Mouse (Mus musculus): ENCODE results near the gene Uhrf2. TPM values are rescaled to one million over a fixed set of nuclear protein-coding genes. Genes with fewer than 3 reads are reported as not detected.
A peak's percentile ranks its signal among the peaks of the same experiment; 100 is the strongest.

The Uhrf2 gene
- total RNA-seq, 1 experiment = 46.2 TPM

DNA sequence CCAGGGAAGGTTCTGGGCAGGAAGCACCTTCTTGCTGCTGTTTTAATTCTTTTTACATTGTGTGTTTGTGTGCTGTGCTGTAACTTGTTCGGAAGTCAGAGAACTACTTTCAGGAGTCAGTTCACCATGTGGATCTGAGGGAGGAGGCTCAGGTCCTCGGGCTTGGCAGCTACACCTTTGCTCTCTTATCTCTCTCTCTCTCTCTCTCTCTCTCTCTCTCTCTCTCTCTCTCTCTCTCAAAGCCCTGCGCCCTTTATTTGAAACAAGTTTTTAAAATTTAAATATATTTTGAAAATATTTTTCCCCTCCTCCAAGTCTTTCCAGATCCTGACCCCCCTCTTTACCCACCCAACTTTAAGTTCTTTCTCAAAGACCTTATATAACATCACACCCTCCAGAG lies 5.0 kb downstream of the Uhrf2 start:
- no peak overlapping the region for H3K9ac ChIP-seq (ENCODE audit: insufficient read depth, low read depth, low read length, poor library complexity, severe bottlenecking)

DNA sequence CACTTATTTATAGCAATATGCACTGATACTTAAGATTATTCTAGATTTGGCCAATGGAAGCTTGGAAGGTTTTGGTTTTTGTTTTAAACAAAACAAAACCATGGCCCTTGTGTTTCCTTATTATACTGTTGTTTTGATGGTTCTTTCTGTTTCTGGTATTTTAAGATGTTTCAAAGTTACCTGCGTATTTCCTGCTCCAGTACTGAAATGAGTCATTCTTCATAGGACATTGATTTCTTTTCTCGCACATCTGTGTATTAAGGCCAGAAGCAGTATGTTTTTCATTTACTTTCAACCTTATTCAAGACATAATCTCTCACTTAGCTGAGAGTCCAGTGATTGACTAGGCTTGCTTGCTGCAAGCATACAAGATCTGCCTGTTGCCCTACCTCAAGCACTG lies 13.4 kb downstream of the Uhrf2 start:
- Histone ChIP-seq H3K4me1 (ENCODE audit: control insufficient read depth in 2 of 2, insufficient read depth in 2 of 2, low read length in 2 of 2, poor library complexity in 1 of 2) (0 out of 4 replicates have a peak, but pooled peaks cover 0 to under 1% of the 10 kb centered on the region in 2 experiments), H3K27ac (ENCODE audit: insufficient read depth, low read depth, low read length, poor library complexity, severe bottlenecking) (no peak overlapping the region), H3K36me3 (ENCODE audit: control insufficient read depth, insufficient read depth, low read length, poor library complexity, severe bottlenecking) (peaks cover 4% of the 10 kb centered on the region; the same call in 1 of the 2 replicates), H3K9ac (ENCODE audit: insufficient read depth, low read depth, low read length, poor library complexity, severe bottlenecking) (no peak overlapping the region), H3K4me3 (ENCODE audit: insufficient read depth in 1 of 2, low read depth in 1 of 2, low read length in 2 of 2, poor library complexity in 1 of 2, severe bottlenecking in 1 of 2) (no peak overlapping the region), H3K9me3 (ENCODE audit: control insufficient read depth, insufficient read depth, low read depth, low read length) (no peaks in the 10 kb centered on the region)
- TF ChIP-seq CHD2 (IDR thresholded peaks at IDR 0.05; ENCODE audit: low read depth, low read length) (no peak), ZNF384 (IDR thresholded peaks at IDR 0.05; ENCODE audit: low read depth, low read length) (no peak), ZC3H11A (IDR thresholded peaks at IDR 0.05; ENCODE audit: borderline replicate concordance, low read depth, low read length) (no peak), HCFC1 (IDR thresholded peaks at IDR 0.05; ENCODE audit: borderline replicate concordance, insufficient read depth, low read length) (no peak), MAFK (IDR thresholded peaks at IDR 0.05; ENCODE audit: insufficient read depth, low read depth, low read length) (no peak)
- no peak for DNase-seq (ENCODE audit: low read depth, low spot score)
- in situ Hi-C loops (cut with MboI; ENCODE audit: low sequenced_read_pairs in 2 of 2, unreplicated experiment in 2 of 2) = no loop called here

More for the DNA sequence above, 5.0 kb downstream of the Uhrf2 start:
- H3K27ac ChIP-seq (ENCODE audit: insufficient read depth, low read depth, low read length, poor library complexity, severe bottlenecking) = no peak overlapping the region
- no peaks in the 10 kb centered on the region for H3K36me3 ChIP-seq (ENCODE audit: control insufficient read depth, insufficient read depth, low read length, poor library complexity, severe bottlenecking)
- H3K4me3 ChIP-seq (ENCODE audit: insufficient read depth in 1 of 2, low read depth in 1 of 2, low read length in 2 of 2, poor library complexity in 1 of 2, severe bottlenecking in 1 of 2) = no peak overlapping the region
- TF ChIP-seq CHD2 (IDR thresholded peaks at IDR 0.05; ENCODE audit: low read depth, low read length) = no peak
- no peak for TF ChIP-seq HCFC1 (IDR thresholded peaks at IDR 0.05; ENCODE audit: borderline replicate concordance, insufficient read depth, low read length)
- in situ Hi-C loops (cut with MboI; ENCODE audit: low sequenced_read_pairs in 2 of 2, unreplicated experiment in 2 of 2) = no loop called here
- DNase-seq (ENCODE audit: low read depth, low spot score) = no peak
- 0 out of 4 replicates have a peak, but pooled peaks cover 2% of the 10 kb centered on the region in 2 experiments for H3K4me1 ChIP-seq (ENCODE audit: control insufficient read depth in 2 of 2, insufficient read depth in 2 of 2, low read length in 2 of 2, poor library complexity in 1 of 2)
- H3K9me3 ChIP-seq (ENCODE audit: control insufficient read depth, insufficient read depth, low read depth, low read length) = no peaks in the 10 kb centered on the region

DNA sequence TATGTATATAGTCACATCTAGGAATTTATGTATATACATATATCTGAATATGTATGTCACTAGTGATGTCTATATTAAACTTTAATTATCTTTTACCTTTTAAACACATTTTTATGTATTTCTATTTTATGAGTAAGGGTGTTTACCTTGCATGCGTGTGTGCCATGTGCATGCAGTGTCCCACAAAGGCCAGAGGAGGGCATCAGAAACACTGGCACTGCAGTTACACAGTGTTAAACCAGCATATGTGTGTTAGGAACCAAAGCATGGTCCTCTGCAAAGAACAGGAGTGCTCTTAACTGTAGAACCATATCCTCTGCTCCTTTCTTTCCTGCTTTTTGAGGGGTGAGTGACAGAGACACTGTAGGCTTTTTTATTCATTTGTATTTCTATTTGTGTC lies 14.3 kb downstream of the Uhrf2 start:
- no peak for DNase-seq (ENCODE audit: low read depth, low spot score)
- Histone ChIP-seq H3K9me3 (ENCODE audit: control insufficient read depth, insufficient read depth, low read depth, low read length) (no peaks in the 10 kb centered on the region), H3K9ac (ENCODE audit: insufficient read depth, low read depth, low read length, poor library complexity, severe bottlenecking) (no peak overlapping the region), H3K4me3 (ENCODE audit: insufficient read depth in 1 of 2, low read depth in 1 of 2, low read length in 2 of 2, poor library complexity in 1 of 2, severe bottlenecking in 1 of 2) (no peak overlapping the region), H3K36me3 (ENCODE audit: control insufficient read depth, insufficient read depth, low read length, poor library complexity, severe bottlenecking) (peaks cover 4% of the 10 kb centered on the region; the same call in 1 of the 2 replicates), H3K4me1 (ENCODE audit: control insufficient read depth in 2 of 2, insufficient read depth in 2 of 2, low read length in 2 of 2, poor library complexity in 1 of 2) (0 out of 4 replicates have a peak, but pooled peaks cover 0 to 1% of the 10 kb centered on the region in 2 experiments), H3K27ac (ENCODE audit: insufficient read depth, low read depth, low read length, poor library complexity, severe bottlenecking) (no peak overlapping the region)
- in situ Hi-C loops (cut with MboI; ENCODE audit: low sequenced_read_pairs in 2 of 2, unreplicated experiment in 2 of 2) = no loop called here
- TF ChIP-seq ZC3H11A (IDR thresholded peaks at IDR 0.05; ENCODE audit: borderline replicate concordance, low read depth, low read length) = no peak
- no peak for TF ChIP-seq MAFK (IDR thresholded peaks at IDR 0.05; ENCODE audit: insufficient read depth, low read depth, low read length)
- TF ChIP-seq HCFC1 (IDR thresholded peaks at IDR 0.05; ENCODE audit: borderline replicate concordance, insufficient read depth, low read length) = no peak
- no peak for TF ChIP-seq CHD2 (IDR thresholded peaks at IDR 0.05; ENCODE audit: low read depth, low read length)
- TF ChIP-seq ZNF384 (IDR thresholded peaks at IDR 0.05; ENCODE audit: low read depth, low read length) = no peak

DNA sequence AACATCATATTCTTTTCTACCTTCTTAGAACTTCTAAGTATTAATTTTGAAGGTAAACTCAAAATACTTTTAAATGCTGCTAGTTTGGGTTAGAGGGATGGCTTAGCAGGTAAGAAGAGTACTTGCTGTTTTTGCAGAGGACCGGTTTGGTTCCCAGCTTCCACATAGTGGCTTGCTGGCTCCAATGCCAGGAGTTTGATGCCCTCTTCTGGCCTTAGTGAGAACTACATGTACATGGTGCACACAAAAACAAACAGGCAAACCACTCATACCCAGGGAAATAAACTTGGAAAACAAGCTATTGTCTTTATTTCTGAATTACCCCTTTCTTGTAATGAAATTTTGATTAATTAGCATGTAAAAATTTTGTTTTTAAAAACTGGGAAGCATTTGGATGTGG lies 15.5 kb downstream of the Uhrf2 start:
- in situ Hi-C loops (cut with MboI; ENCODE audit: low sequenced_read_pairs in 2 of 2, unreplicated experiment in 2 of 2) = no loop called here
- H3K9me3 ChIP-seq (ENCODE audit: control insufficient read depth, insufficient read depth, low read depth, low read length) = no peaks in the 10 kb centered on the region
- H3K4me1 ChIP-seq (ENCODE audit: control insufficient read depth in 2 of 2, insufficient read depth in 2 of 2, low read length in 2 of 2, poor library complexity in 1 of 2) = 0 out of 4 replicates have a peak, but pooled peaks cover 0 to 1% of the 10 kb centered on the region in 2 experiments
- peaks cover 4% of the 10 kb centered on the region; the same call in 1 of the 2 replicates for H3K36me3 ChIP-seq (ENCODE audit: control insufficient read depth, insufficient read depth, low read length, poor library complexity, severe bottlenecking)
- DNase-seq (ENCODE audit: low read depth, low spot score) = peak; percentile 59
- H3K9ac ChIP-seq (ENCODE audit: insufficient read depth, low read depth, low read length, poor library complexity, severe bottlenecking) = no peak overlapping the region
- no peak overlapping the region for H3K27ac ChIP-seq (ENCODE audit: insufficient read depth, low read depth, low read length, poor library complexity, severe bottlenecking)
- no peak overlapping the region for H3K4me3 ChIP-seq (ENCODE audit: insufficient read depth in 1 of 2, low read depth in 1 of 2, low read length in 2 of 2, poor library complexity in 1 of 2, severe bottlenecking in 1 of 2)
- TF ChIP-seq HCFC1 (IDR thresholded peaks at IDR 0.05; ENCODE audit: borderline replicate concordance, insufficient read depth, low read length) (no peak), CHD2 (IDR thresholded peaks at IDR 0.05; ENCODE audit: low read depth, low read length) (no peak), ZNF384 (IDR thresholded peaks at IDR 0.05; ENCODE audit: low read depth, low read length) (no peak), ZC3H11A (IDR thresholded peaks at IDR 0.05; ENCODE audit: borderline replicate concordance, low read depth, low read length) (no peak), MAFK (IDR thresholded peaks at IDR 0.05; ENCODE audit: insufficient read depth, low read depth, low read length) (no peak)

DNA sequence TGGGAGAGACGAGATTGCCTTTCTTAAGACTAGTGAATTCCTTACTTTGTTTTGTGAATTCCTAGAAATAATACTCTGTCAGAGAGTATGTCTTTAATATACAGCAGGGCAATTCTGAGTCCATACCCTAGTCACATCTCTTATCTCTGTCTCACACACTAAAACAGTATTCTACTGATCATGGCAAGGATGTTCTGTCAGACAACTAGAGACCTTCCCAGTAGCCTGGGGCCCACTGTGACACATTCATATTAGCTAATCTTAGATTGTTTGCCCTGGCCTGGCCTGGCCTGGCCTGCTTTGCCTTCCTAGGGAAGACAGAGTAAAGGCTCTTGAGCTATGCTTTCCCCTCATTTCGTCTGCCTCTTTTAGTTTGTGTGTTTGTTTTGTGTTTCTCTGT lies 20.3 kb downstream of the Uhrf2 start:
- H3K4me3 ChIP-seq (ENCODE audit: insufficient read depth in 1 of 2, low read depth in 1 of 2, low read length in 2 of 2, poor library complexity in 1 of 2, severe bottlenecking in 1 of 2) = no peak overlapping the region
- in situ Hi-C loops (cut with MboI; ENCODE audit: low sequenced_read_pairs in 2 of 2, unreplicated experiment in 2 of 2) = no loop called here
- 0 out of 4 replicates have a peak, but pooled peaks cover 0 to 1% of the 10 kb centered on the region in 2 experiments for H3K4me1 ChIP-seq (ENCODE audit: control insufficient read depth in 2 of 2, insufficient read depth in 2 of 2, low read length in 2 of 2, poor library complexity in 1 of 2)
- H3K36me3 ChIP-seq (ENCODE audit: control insufficient read depth, insufficient read depth, low read length, poor library complexity, severe bottlenecking) = peaks cover 4% of the 10 kb centered on the region; the same call in 1 of the 2 replicates
- TF ChIP-seq MAFK (IDR thresholded peaks at IDR 0.05; ENCODE audit: insufficient read depth, low read depth, low read length) (no peak), ZC3H11A (IDR thresholded peaks at IDR 0.05; ENCODE audit: borderline replicate concordance, low read depth, low read length) (no peak), CHD2 (IDR thresholded peaks at IDR 0.05; ENCODE audit: low read depth, low read length) (no peak), ZNF384 (IDR thresholded peaks at IDR 0.05; ENCODE audit: low read depth, low read length) (no peak), HCFC1 (IDR thresholded peaks at IDR 0.05; ENCODE audit: borderline replicate concordance, insufficient read depth, low read length) (no peak)
- no peaks in the 10 kb centered on the region for H3K9me3 ChIP-seq (ENCODE audit: control insufficient read depth, insufficient read depth, low read depth, low read length)
- no peak overlapping the region for H3K27ac ChIP-seq (ENCODE audit: insufficient read depth, low read depth, low read length, poor library complexity, severe bottlenecking)
- DNase-seq (ENCODE audit: low read depth, low spot score) = no peak
- no peak overlapping the region for H3K9ac ChIP-seq (ENCODE audit: insufficient read depth, low read depth, low read length, poor library complexity, severe bottlenecking)
